Mouse (Mus musculus): ENCODE measurements around the gene Dhodh.

Dhodh gene

DNA sequence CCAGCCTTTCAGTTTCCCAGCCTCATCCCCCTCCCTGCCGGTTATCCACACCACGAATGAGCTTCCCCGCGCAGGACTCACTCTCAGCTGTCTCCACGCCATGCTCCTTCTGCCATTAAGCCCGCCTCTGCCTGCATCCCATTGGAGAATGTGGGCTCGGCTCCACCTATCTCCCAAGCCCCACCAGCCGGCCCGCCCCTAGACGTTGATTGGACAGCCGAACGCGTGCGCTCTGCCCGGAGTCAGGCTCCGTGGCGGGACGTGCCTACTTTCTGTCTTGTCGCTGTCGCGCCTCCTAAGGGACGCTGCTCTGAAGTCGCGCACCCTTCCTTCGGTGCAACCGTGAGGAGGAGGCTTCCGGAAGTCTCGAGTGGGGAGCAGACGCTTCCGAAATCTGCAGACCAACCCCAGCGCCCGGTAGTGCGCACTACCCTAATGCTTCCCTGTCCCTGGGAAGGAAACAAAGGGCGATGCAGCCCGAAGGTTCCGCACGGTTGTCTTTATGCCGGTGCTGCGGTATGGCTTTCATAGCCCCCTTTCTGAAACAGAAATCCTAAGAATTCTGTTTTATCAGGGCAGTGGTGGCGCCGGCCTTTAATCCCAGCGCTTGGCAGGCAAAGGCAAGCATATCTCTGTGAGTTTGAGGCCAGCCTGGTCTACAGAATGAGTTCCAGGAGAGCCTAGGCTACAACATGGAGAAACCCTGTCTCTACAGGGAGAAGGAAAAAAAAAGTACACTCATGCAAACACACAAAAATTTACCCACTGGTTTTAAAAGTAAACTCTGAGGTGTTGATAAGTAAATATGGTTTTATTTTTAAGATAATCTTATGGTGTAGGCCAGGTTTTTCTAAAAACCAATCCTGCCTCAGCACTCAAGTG, at the start of gene Dhodh:
Dhodh (minus strand) TSS at position 403 of the 882 bp plus-strand sequence.
- peak; percentile 97 to 98 for DNase-seq (ENCODE audit: low spot score in 2 of 2)

- peak in 1 of 2 experiments; percentile 36 for DNase-seq (ENCODE audit: low spot score in 2 of 2)
Measured at GRCm38 (mm10) chr8:109656860-109657259, 48.4 kb upstream of the Dhodh start.

GRCm38 (mm10) chr8:109650801-109651200, 42.3 kb upstream of the Dhodh start:
- no peak for DNase-seq (ENCODE audit: low spot score in 2 of 2)

DNA sequence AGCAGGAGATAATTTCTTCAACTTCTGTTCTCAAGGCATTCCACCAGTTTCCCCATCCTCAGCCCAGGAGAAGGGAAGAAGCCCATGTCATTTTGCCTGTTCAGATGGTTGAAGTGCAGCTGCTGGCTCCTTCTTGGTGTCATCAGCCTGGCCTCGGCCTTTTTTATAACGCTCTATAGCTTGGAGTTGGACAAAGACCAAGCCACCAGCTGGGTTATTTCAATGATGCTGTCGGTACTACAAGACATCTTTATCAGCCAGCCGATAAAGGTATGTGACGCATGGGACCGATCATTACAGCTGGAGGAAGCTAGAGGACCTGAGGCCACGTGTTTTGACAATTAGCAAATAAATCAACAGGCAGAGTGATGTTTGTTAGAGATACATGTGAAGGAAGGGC, 40.0 kb upstream of the Dhodh start:
- DNase-seq (ENCODE audit: low spot score in 2 of 2): no peak

DNA sequence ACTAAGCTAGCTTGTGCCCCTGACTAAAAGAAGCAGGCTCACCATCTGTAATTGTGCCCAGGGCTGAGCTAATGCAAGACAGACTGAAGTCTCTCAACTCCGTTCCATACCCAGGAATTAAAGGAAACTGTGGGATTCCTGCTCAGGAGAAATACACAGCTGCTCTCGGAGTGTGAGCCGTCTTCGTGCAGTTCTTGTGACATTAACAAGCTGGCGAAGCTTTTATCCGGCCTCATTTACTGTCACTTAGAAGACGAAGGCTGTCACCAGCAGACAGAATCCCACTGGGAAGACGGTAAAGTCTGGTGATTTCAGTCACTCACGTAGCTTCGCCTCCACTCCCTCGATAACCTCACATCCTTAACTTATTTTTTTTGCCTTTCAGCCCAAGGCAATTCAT, 38.9 kb upstream of the Dhodh start:
- DNase-seq (ENCODE audit: low spot score in 2 of 2): no peak

DNA sequence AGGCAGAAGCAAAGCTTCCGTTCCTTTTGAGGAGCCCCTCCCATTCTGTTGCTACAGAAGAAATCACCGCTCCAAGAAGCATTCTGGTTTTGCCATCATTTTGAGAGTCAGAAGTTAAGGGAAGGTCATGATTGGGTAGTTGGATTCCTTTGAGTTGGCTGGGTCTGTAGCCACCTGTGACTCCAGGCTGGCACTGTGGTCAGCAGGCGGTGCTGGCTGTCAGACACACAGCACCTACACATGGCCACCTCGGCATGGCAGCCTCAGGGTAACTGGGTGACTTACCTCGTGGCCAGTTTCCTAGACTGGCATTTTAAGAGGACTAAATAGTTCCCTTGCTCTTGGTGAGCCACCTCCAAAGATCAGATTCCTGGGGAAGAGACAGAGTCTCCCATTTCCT, 32.8 kb upstream of the Dhodh start:
- no peak for DNase-seq (ENCODE audit: low spot score in 2 of 2)

DNA sequence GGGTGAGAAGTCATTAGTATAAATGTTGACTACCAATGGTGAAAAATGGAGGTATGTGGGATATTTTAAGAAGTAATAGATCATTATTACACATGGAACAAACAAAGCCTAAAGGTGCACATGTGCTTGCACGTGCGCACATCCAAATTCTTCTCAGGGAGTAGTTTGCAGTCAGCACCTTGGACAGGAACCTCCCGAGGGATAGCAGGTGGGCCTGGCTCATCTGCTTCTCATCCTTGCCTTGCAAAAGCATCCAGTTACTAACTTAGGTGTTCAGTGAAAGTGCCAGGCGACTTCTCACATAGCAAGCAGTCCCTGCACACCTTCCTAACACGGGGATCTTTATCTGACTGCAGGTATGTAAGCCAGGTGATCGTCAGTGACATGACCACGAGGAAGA, 31.9 kb upstream of the Dhodh start:
- DNase-seq (ENCODE audit: low spot score in 2 of 2): no peak

DNA sequence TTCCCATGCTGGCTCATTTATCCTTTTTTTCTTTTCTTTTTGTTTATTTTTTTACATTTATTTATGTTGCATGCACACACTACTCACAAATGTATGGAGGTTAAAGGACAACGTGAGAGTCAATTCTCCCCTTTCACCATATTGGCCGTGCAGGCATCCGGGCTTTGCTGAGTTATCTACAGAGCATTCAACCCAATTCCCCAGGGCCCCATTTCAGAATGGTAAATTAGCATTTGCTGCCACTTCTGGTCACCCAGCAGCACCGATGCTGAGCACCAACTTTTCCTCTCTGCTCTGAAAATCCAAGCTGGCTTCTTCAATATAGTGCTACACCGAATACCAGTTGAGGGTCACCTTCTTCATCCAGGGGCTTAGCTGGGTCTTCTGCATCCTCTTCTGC, 30.4 kb upstream of the Dhodh start:
- no peak for DNase-seq (ENCODE audit: low spot score in 2 of 2)

- no peak for DNase-seq (ENCODE audit: low spot score in 2 of 2)
Measured at GRCm38 (mm10) chr8:109635146-109635545, 26.7 kb upstream of the Dhodh start.

- DNase-seq (ENCODE audit: low spot score in 2 of 2): no peak
Measured at GRCm38 (mm10) chr8:109632498-109632897, 24.0 kb upstream of the Dhodh start.

- peak in 1 of 2 experiments; percentile 47 for DNase-seq (ENCODE audit: low spot score in 2 of 2)
Measured at GRCm38 (mm10) chr8:109628638-109629037, 20.2 kb upstream of the Dhodh start.

GRCm38 (mm10) chr8:109615569-109615968, 7.1 kb upstream of the Dhodh start:
- DNase-seq (ENCODE audit: low spot score in 2 of 2): no peak

DNA sequence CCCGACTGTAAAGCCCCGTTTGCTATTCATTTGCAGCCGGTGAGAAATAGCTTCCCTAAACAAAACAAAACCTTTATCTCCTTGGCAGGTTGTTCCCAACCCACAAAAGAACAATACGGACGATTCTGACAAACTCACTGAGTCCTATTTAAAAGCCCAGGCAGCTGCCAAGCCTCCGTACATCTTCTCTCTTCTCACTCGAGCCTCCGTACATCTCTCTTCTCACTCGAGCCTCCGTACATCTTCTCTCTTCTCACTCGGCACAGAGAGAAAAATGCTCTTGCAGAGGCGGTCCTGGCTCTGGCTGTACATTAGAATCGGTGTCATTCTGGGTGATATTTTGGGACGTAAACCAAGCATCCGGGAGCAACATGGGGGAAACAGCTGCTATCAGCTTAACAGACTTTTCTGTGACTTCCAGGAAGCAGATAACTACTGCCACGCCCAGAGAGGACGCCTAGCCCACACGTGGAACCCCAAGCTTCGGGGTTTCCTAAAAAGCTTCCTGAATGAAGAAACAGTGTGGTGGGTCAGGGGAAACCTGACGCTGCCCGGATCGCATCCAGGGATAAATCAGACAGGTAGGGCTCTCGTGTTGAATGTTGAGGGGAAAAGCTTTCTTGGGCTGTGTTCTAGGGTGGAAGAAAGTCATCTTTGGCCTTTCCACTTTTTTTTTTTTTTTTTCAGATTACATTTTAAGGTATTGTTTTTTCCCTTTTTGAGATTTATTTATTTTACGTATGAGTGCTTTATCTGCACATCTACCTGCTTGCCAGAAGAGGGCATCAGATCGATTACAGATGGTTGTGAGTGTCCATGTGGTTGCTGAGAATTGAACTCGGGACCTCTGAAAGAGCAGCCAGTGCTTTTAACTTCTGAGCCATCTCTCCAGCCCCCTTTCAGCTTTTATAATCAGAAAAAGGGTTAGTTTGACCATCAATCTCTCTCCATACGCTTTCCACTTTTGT, 6.1 kb upstream of the Dhodh start, which contains the start of gene Pkd1l3:
Pkd1l3 (plus strand) TSS at position 275 of the 968 bp plus-strand sequence.
- peak in 1 of 2 experiments; percentile 23 for DNase-seq (ENCODE audit: low spot score in 2 of 2)

DNA sequence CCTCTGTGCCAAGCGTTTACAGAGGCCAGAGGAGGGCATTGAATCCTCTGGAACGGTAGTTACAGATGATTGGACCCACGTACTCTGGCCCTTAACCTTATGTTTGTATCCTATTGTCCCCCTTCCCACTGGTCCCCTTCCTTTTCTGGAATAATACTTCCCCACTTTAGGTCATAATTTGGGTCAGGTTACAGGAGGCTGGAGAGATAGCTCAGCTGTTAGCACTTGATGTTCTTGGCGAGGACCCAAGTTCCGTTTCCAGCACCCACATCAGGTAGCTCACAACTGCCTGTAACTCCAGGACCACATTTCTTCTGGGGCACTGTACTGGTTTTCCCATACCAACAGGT, 655 bp upstream of the Dhodh start:
- DNase-seq (ENCODE audit: low spot score in 2 of 2): no peak

- DNase-seq (ENCODE audit: low spot score in 2 of 2): no peak
Measured at GRCm38 (mm10) chr8:109607650-109608049, 823 bp downstream of the Dhodh start.

- DNase-seq (ENCODE audit: low spot score in 2 of 2): no peak
Measured at GRCm38 (mm10) chr8:109606725-109607124, 1.7 kb downstream of the Dhodh start.

- DNase-seq (ENCODE audit: low spot score in 2 of 2): peak in 1 of 2 experiments; percentile 30
Measured at GRCm38 (mm10) chr8:109595854-109596253, 12.6 kb downstream of the Dhodh start.

GRCm38 (mm10) chr8:109593117-109593788, 15.2 kb downstream of the Dhodh start:
- DNase-seq (ENCODE audit: low spot score in 2 of 2): no peak

GRCm38 (mm10) chr8:109592164-109592563, 16.3 kb downstream of the Dhodh start:
- no peak for DNase-seq (ENCODE audit: low spot score in 2 of 2)

DNA sequence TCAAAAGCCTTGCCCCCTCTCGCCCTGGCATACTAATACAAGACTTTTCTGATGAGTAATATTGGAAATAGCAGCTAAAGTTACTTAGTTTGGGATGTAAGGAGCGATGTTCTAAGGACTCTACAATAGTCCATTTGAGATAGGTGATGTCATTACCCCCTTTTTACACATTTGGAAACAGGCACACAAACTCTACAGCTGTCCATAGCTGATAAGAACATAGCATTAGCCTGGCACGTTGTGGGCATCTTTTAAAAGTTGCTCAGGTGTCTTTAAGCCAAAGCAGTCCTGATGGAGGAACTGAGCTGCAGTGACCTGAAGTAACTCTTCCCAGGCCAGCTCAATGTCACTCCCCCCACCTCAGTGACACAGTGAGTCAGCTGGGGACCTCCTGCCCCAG, 17.1 kb downstream of the Dhodh start:
- no peak for DNase-seq (ENCODE audit: low spot score in 2 of 2)

DNA sequence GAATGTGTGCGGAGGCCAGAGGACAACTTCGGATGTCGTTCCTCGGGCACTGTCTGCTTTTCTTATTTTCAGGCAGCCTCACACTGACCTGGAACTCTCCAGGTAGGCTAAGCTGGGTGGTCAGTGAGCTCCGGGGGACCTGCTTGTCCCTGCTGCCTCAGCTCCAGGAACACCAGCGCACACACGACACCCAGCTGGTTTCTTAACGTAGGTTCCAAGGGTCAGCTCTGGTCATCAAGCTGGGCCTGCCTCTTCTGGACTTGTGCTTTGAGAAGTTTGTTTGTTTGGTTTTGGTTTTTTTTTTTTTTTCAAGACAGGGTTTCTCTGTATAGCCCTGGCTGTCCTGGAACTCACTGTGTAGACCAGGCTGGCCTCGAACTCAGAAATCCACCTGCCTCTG, 17.6 kb downstream of the Dhodh start:
- DNase-seq (ENCODE audit: low spot score in 2 of 2): no peak

DNA sequence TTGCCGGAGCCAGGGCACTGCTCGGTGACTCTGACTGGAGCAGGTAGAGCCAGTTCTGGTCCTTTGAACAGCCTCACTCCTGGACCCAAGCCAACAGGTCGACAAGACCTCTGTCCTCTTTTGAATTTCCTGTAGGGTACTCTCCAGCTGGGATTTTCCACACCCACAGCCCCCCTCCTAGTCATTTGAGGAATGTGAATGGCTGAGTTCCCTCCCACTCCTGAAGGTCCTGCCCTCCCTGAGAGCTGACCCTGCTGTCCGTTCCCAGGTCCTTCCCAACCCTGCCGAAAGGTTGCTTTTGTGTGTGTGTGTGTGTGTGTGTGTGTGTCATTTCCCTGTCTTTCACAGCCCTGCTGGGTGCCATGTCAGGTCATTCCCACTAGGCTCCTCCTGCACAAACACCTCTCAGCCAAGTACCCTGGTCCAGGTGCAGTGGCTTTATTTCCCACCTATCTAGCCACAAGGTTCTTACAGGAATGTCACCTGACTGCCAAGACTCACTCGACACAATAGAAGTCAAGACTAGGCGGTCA, 21.4 kb downstream of the Dhodh start:
- DNase-seq (ENCODE audit: low spot score in 2 of 2): no peak
